ENCODE assay signal across 22 mouse cellular contexts in genomic region chr12:32215143-32215542, GRCm38 (mm10). TPM values are rescaled to one million over a fixed set of nuclear protein-coding genes. Genes with fewer than 3 reads are reported as not detected.
DNase-seq lines count a peak whose midpoint lies in the region; ATAC-seq lines count a peak whose summit lies in the region.
"Had no signal": no experiment of that assay in that cellular context is flagged by ENCODE, and none has a peak within 500 bp of the region (broad histone marks: within the 10 kb centered on the region; RNA-seq: fewer than 3 reads in every experiment).

No protein-coding gene starts in this region.

- no peak overlapping the region for H3K9ac ChIP-seq in forebrain, embryonic 15.5 days (replicated peaks)
- no peak overlapping the region for H3K9ac ChIP-seq in forebrain, embryonic 16.5 days (replicated peaks; ENCODE audit: low read depth, low read length)
- H3K9ac ChIP-seq: forebrain, embryonic 13.5 days; hindbrain, embryonic 14.5 days had no signal

- H3K36me3 ChIP-seq in forebrain, embryonic 15.5 days, result no peaks in the 10 kb centered on the region
- no peaks in the 10 kb centered on the region for H3K36me3 ChIP-seq in forebrain, embryonic 16.5 days (ENCODE audit: control insufficient read depth, insufficient read depth)
- H3K36me3 ChIP-seq: embryonic facial prominence, embryonic 10.5 days; G1E; hindbrain, embryonic 10.5 days had no signal

- H3K4me1 ChIP-seq in forebrain, embryonic 15.5 days, result peaks cover 11% of the 10 kb centered on the region
- peaks cover 4% of the 10 kb centered on the region; the same call in 1 of the 2 replicates for H3K4me1 ChIP-seq in forebrain, embryonic 16.5 days (replicated peaks; ENCODE audit: control insufficient read depth, insufficient read depth, low read length)
- H3K4me1 ChIP-seq: embryonic facial prominence, embryonic 10.5 days had no signal

- H3K4me3 ChIP-seq in forebrain, embryonic 15.5 days, result no peak overlapping the region
- H3K4me3 ChIP-seq in forebrain, embryonic 16.5 days (replicated peaks; ENCODE audit: low read length), result no peak overlapping the region
- H3K4me3 ChIP-seq: embryonic facial prominence, embryonic 10.5 days; forebrain, embryonic 13.5 days; hindbrain, embryonic 10.5 days had no signal

- no peak overlapping the region for H3K27ac ChIP-seq in forebrain, embryonic 15.5 days (replicated peaks)
- H3K27ac ChIP-seq in forebrain, embryonic 16.5 days (ENCODE audit: low read length), result no peak overlapping the region
- H3K27ac ChIP-seq: embryonic facial prominence, embryonic 10.5 days; forebrain, embryonic 13.5 days; hindbrain, embryonic 10.5 days; hindbrain, embryonic 14.5 days had no signal

- 89% methylated on average over 6 of the region's 6 CpGs for WGBS in forebrain, embryonic 15.5 days
- WGBS in forebrain, embryonic 16.5 days, result 92% methylated on average over 6 of the region's 6 CpGs

- H3K27me3 ChIP-seq in forebrain, embryonic 15.5 days, result no peaks in the 10 kb centered on the region
- H3K27me3 ChIP-seq in forebrain, embryonic 16.5 days (replicated peaks; ENCODE audit: control insufficient read depth, insufficient read depth, low read length), result no peaks in the 10 kb centered on the region
- H3K27me3 ChIP-seq: forebrain, embryonic 13.5 days had no signal

- H3K4me2 ChIP-seq in forebrain, embryonic 15.5 days (replicated peaks), result no peak overlapping the region
- no peak overlapping the region for H3K4me2 ChIP-seq in forebrain, embryonic 16.5 days (ENCODE audit: low read length)
- H3K4me2 ChIP-seq: forebrain, embryonic 13.5 days; hindbrain, embryonic 14.5 days had no signal

- no peaks in the 10 kb centered on the region for H3K9me3 ChIP-seq in forebrain, embryonic 15.5 days
- H3K9me3 ChIP-seq in forebrain, embryonic 16.5 days (ENCODE audit: control insufficient read depth, low read length), result no peaks in the 10 kb centered on the region
- H3K9me3 ChIP-seq: embryonic facial prominence, embryonic 10.5 days; forebrain, embryonic 13.5 days; hindbrain, embryonic 10.5 days had no signal

- DNase-seq in lung, postnatal 36 days, result peak; percentile 21
- DNase-seq in lung, postnatal 14 days, result no peak
- DNase-seq in skeletal muscle tissue, adult 2 months (ENCODE audit: low read depth, low spot score), result peak; percentile 23
- no peak for DNase-seq in retina, embryonic 14.5 days (ENCODE audit: low spot score)
- DNase-seq: adrenal gland, adult 8-10 months; adrenal gland, postnatal 36 days; B cell, adult 2 months; cerebellum, adult 11-12 months; cerebellum, adult 9-10 months; cerebellum, postnatal 25 days; gastrocnemius, postnatal 10 days; heart, postnatal 10 days had no signal

- ATAC-seq in common myeloid progenitor, adult 5-6 weeks (replicated peaks; ENCODE audit: low read depth, poor library complexity, severe bottlenecking), result peak; percentile 80
- peak; percentile 91 for ATAC-seq in megakaryocyte, adult 5-6 weeks (ENCODE audit: poor library complexity, severe bottlenecking)
- ATAC-seq in forebrain, embryonic 15.5 days (replicated peaks), result no peak
- no peak for ATAC-seq in forebrain, embryonic 16.5 days
- ATAC-seq: CD4-positive, CD25-positive, alpha-beta regulatory T cell, adult 4 months; forebrain, embryonic 13.5 days had no signal

RNA-seq across cellular contexts. Expression of gene Pik3cg, which starts 6.7 kb away (rescaled TPM):
- 46.3 and 60.0 TPM in 2 replicates for total RNA-seq in common myeloid progenitor, adult 5-6 weeks (2017)
- total RNA-seq in megakaryocyte, adult 5-6 weeks (2015), result 122 and 129 TPM in 2 replicates
- 57.3 and 67.7 TPM in 2 replicates for total RNA-seq in megakaryocyte, adult 5-6 weeks (2017)
- 0.78 and 0.97 TPM in 2 replicates for polyA plus RNA-seq in forebrain, embryonic 15.5 days (2015; fragmentation: Nextera tagmentation; extraction: Ambion mirVana)
- 0.76 and 1.5 TPM in 2 replicates for polyA plus RNA-seq in forebrain, embryonic 16.5 days (2015; fragmentation: Nextera tagmentation; extraction: Ambion mirVana)

Comparison
In these comparisons a context has a peak if more than half of its experiments do, and no peak if none do; other contexts are left out.
1. DNase-seq: peak in lung, postnatal 36 days (single experiment) and skeletal muscle tissue, adult 2 months (single experiment); none in lung, postnatal 14 days (single experiment) and retina, embryonic 14.5 days (single experiment).
2. ATAC-seq: peak in common myeloid progenitor, adult 5-6 weeks (single experiment) and megakaryocyte, adult 5-6 weeks (single experiment); none in forebrain, embryonic 15.5 days (single experiment) and forebrain, embryonic 16.5 days (single experiment).